Mouse (Mus musculus): ENCODE data around the gene Slc13a1.

The Slc13a1 gene

GRCm38 (mm10) chr6:24076089-24076488, 91.8 kb downstream of the Slc13a1 start:
- DNase-seq (ENCODE audit: low spot score): no peak

- no peak for DNase-seq (ENCODE audit: low spot score)
Measured at GRCm38 (mm10) chr6:24072804-24073203, 95.1 kb downstream of the Slc13a1 start.

GRCm38 (mm10) chr6:24059754-24060153, 108.1 kb downstream of the Slc13a1 start:
- no peak for DNase-seq (ENCODE audit: low spot score)

DNA sequence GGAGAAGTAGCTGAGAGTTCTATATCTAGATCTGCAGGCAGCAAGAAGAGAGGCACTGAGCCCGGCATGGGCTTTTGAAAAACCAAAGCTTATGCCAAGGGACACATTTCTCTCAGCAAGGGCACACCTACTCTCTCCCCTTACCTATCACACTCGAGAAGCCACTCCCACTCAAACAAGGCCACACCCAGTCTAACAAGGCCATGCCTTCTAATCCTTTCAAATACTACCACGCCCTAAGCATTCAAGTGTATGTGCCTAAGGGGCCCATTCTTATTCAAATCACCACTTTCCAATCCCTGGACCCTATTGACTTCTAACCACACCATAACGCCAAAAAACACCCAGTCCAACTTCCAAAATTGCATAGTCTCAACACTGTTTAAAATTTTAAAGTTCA, 112.8 kb downstream of the Slc13a1 start:
- no peak for DNase-seq (ENCODE audit: low spot score)

DNA sequence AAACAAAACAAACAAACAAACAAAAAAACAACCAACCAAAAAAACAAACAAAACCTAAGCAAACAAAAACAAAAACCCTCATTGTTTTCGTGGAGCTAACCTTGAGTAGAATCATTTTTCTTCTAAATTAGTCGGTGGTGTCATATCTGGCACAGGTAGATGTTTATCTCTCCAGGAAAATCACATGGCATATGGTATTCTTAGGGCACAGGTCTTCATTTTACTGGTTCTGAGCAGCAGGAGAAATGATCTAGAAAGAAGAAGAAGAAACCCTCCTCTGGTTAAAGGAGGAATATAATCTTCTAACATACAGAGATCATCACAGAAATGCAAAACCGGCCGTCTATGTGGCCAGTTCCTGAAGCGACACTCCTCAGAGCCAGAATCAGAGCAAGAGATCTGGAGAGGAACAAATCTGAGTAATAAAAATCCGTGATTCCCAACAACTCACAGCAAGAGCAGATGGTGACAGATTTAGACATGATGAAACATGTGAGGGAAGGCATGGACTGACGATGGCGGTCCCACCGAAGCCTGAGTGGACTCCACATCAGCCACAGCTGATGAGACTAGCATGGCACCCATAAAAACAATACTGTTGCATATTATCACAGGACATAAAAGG, 113.7 kb downstream of the Slc13a1 start:
- no peak for DNase-seq (ENCODE audit: low spot score)

DNA sequence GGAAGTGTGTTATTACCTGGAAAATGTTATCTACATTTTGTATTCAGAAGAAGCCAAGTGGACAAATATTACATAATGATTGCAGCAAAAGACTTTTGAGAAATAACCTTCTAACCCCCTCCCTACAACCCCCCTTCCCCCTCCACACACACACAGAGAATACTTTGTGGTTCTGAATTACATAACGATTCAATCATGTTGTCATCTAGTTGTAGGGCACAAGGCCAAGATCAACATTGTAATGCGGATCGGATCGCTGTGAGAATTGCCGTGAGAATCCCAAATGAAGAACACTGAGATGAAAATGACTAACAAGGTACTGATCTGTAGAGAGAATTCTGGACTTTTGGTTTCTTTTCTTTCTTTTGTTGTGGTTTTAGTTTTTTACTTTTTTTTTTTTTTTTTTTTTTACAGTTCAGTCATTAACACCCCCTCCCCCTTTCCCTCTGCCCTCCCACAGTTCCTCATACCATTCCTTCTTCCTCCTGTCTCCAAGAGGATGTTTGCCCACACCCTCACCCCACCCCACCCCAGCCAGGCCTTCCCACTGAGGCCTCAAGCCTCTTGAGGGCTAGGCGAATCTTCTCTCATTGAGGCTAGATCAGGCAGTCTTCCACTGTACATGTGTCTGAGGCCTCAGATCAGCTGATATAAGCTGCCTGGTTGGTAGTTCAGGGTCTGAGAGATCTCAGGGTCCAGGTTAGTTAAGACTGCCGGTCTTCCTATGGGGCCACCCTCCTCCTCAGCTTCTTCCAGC, 120.7 kb downstream of the Slc13a1 start:
- no peak for DNase-seq (ENCODE audit: low spot score)

- DNase-seq (ENCODE audit: low spot score): no peak
Measured at GRCm38 (mm10) chr6:24043496-24043895, 124.4 kb downstream of the Slc13a1 start.
